Mouse (Mus musculus): ENCODE data around the gene Fez1.

GRCm38 (mm10) chr9:36820969-36821643 lies 558 bp upstream of the Fez1 start:
- TF ChIP-seq CTCF (IDR thresholded peaks at IDR 0.05; ENCODE audit: low read depth) (no peak), EP300 (IDR thresholded peaks at IDR 0.05; ENCODE audit: low read depth) (no peak)
